Mouse (Mus musculus): ENCODE results near the gene Kansl2. TPM values are rescaled to one million over a fixed set of nuclear protein-coding genes. Genes with fewer than 3 reads are reported as not detected.

Gene Kansl2
- total and polyA plus RNA-seq, 2 experiments from 2014 or later: 58.7 to 73.1 TPM

GRCm38 (mm10) chr15:98491332-98491731, 42.7 kb downstream of the Kansl2 start:
- Histone ChIP-seq H3K9me3 (replicated peaks; ENCODE audit: control insufficient read depth, low read length) (no peaks in the 10 kb centered on the region), H3K27ac (ENCODE audit: low read depth) (no peak overlapping the region), H3K36me3 (replicated peaks; ENCODE audit: control insufficient read depth, insufficient read depth, low read length) (no peaks in the 10 kb centered on the region), H3K4me2 (ENCODE audit: low read depth, low read length) (no peak overlapping the region), H3K27me3 (ENCODE audit: control insufficient read depth, insufficient read depth, low read length) (no peaks in the 10 kb centered on the region), H3K9ac (replicated peaks; ENCODE audit: low read depth, low read length) (no peak overlapping the region), H3K4me1 (ENCODE audit: control insufficient read depth, insufficient read depth) (no peaks in the 10 kb centered on the region), H3K4me3 (ENCODE audit: low read depth, low read length) (no peak overlapping the region)
- ATAC-seq (ENCODE audit: insufficient read depth, low read depth): no peak
- no peak for DNase-seq (ENCODE audit: low spot score)
- TF ChIP-seq EP300 (IDR thresholded peaks at IDR 0.05; ENCODE audit: low read depth): no peak
- TF ChIP-seq CTCF (IDR thresholded peaks at IDR 0.05; ENCODE audit: low read depth): no peak
- 53% methylated on average over 2 of the region's 2 CpGs for WGBS

GRCm38 (mm10) chr15:98486433-98487021, 47.5 kb downstream of the Kansl2 start:
- WGBS: 89% methylated on average over 8 of the region's 8 CpGs
- no peak for ATAC-seq (ENCODE audit: insufficient read depth, low read depth)
- DNase-seq (ENCODE audit: low spot score): no peak
- H3K36me3 ChIP-seq (replicated peaks; ENCODE audit: control insufficient read depth, insufficient read depth, low read length): no peaks in the 10 kb centered on the region
- H3K4me2 ChIP-seq (ENCODE audit: low read depth, low read length): no peak overlapping the region
- H3K9ac ChIP-seq (replicated peaks; ENCODE audit: low read depth, low read length): no peak overlapping the region
- TF ChIP-seq EP300 (IDR thresholded peaks at IDR 0.05; ENCODE audit: low read depth) (no peak), CTCF (IDR thresholded peaks at IDR 0.05; ENCODE audit: low read depth) (no peak)
- H3K9me3 ChIP-seq (replicated peaks; ENCODE audit: control insufficient read depth, low read length): no peaks in the 10 kb centered on the region
- H3K27ac ChIP-seq (ENCODE audit: low read depth): no peak overlapping the region
- H3K4me3 ChIP-seq (ENCODE audit: low read depth, low read length): no peak overlapping the region
- H3K27me3 ChIP-seq (ENCODE audit: control insufficient read depth, insufficient read depth, low read length): no peaks in the 10 kb centered on the region
- H3K4me1 ChIP-seq (ENCODE audit: control insufficient read depth, insufficient read depth): no peaks in the 10 kb centered on the region

- peak overlapping the region; percentile 61 for H3K27ac ChIP-seq (ENCODE audit: low read depth)
- no peak overlapping the region for H3K4me3 ChIP-seq (ENCODE audit: low read depth, low read length)
- H3K27me3 ChIP-seq (ENCODE audit: control insufficient read depth, insufficient read depth, low read length): no peaks in the 10 kb centered on the region
- no peak overlapping the region for H3K4me2 ChIP-seq (ENCODE audit: low read depth, low read length)
- TF ChIP-seq CTCF (IDR thresholded peaks at IDR 0.05; ENCODE audit: low read depth) (no peak), EP300 (IDR thresholded peaks at IDR 0.05; ENCODE audit: low read depth) (peak; percentile 34; the same call in 1 of the 2 replicates)
- no peaks in the 10 kb centered on the region for H3K9me3 ChIP-seq (replicated peaks; ENCODE audit: control insufficient read depth, low read length)
- DNase-seq (ENCODE audit: low spot score) (peak; percentile 31), ATAC-seq (ENCODE audit: insufficient read depth, low read depth) (peak; percentile 49; the same call in 1 of the 2 replicates)
- no peaks in the 10 kb centered on the region for H3K4me1 ChIP-seq (ENCODE audit: control insufficient read depth, insufficient read depth)
- H3K9ac ChIP-seq (replicated peaks; ENCODE audit: low read depth, low read length): no peak overlapping the region
- WGBS: 61% methylated on average over 18 of the region's 18 CpGs
- H3K36me3 ChIP-seq (replicated peaks; ENCODE audit: control insufficient read depth, insufficient read depth, low read length): no peaks in the 10 kb centered on the region
These were observed 49.9 kb downstream of the Kansl2 start for GRCm38 (mm10) chr15:98483907-98484886.

- WGBS: 39% methylated on average over 3 of the region's 3 CpGs
- DNase-seq (ENCODE audit: low spot score) (no peak), ATAC-seq (ENCODE audit: insufficient read depth, low read depth) (no peak)
- H3K36me3 ChIP-seq (replicated peaks; ENCODE audit: control insufficient read depth, insufficient read depth, low read length): no peaks in the 10 kb centered on the region
- H3K4me2 ChIP-seq (ENCODE audit: low read depth, low read length): no peak within 1 kb of the TSS
- no peak within 1 kb of the TSS for H3K9ac ChIP-seq (replicated peaks; ENCODE audit: low read depth, low read length)
- 0 out of 2 replicates have a peak, but pooled peaks have one; percentile 36 for TF ChIP-seq EP300 (IDR thresholded peaks at IDR 0.05; ENCODE audit: low read depth)
- TF ChIP-seq CTCF (IDR thresholded peaks at IDR 0.05; ENCODE audit: low read depth): no peak
- H3K27ac ChIP-seq (ENCODE audit: low read depth): peak within 1 kb of the TSS; percentile 61
- no peaks in the 10 kb centered on the region for H3K27me3 ChIP-seq (ENCODE audit: control insufficient read depth, insufficient read depth, low read length)
- H3K4me1 ChIP-seq (ENCODE audit: control insufficient read depth, insufficient read depth): no peaks in the 10 kb centered on the region
- no peaks in the 10 kb centered on the region for H3K9me3 ChIP-seq (replicated peaks; ENCODE audit: control insufficient read depth, low read length)
- no peak within 1 kb of the TSS for H3K4me3 ChIP-seq (ENCODE audit: low read depth, low read length)
These were observed 51.4 kb downstream of the Kansl2 start, which contains the start of gene Lalba for GRCm38 (mm10) chr15:98482701-98483100. TSS of gene Lalba (minus strand) at chr15:98482721.

- 69% methylated on average over 7 of the region's 7 CpGs for WGBS
- DNase-seq (ENCODE audit: low spot score) (no peak), ATAC-seq (ENCODE audit: insufficient read depth, low read depth) (no peak)
- Histone ChIP-seq H3K9me3 (replicated peaks; ENCODE audit: control insufficient read depth, low read length) (no peaks in the 10 kb centered on the region), H3K4me3 (ENCODE audit: low read depth, low read length) (no peak overlapping the region), H3K36me3 (replicated peaks; ENCODE audit: control insufficient read depth, insufficient read depth, low read length) (no peaks in the 10 kb centered on the region), H3K4me2 (ENCODE audit: low read depth, low read length) (no peak overlapping the region), H3K4me1 (ENCODE audit: control insufficient read depth, insufficient read depth) (no peaks in the 10 kb centered on the region), H3K27ac (ENCODE audit: low read depth) (no peak overlapping the region), H3K27me3 (ENCODE audit: control insufficient read depth, insufficient read depth, low read length) (no peaks in the 10 kb centered on the region), H3K9ac (replicated peaks; ENCODE audit: low read depth, low read length) (no peak overlapping the region)
- TF ChIP-seq EP300 (IDR thresholded peaks at IDR 0.05; ENCODE audit: low read depth): no peak
- no peak for TF ChIP-seq CTCF (IDR thresholded peaks at IDR 0.05; ENCODE audit: low read depth)
These were observed 54.4 kb downstream of the Kansl2 start for GRCm38 (mm10) chr15:98479568-98480102.
